Mouse (Mus musculus) erythroblast, embryonic 14.5 days (primary cell): ENCODE measurements around the gene Ercc5.

Experiments used
- GATA1 ChIP-seq: IDR thresholded peaks from 2 replicates; pipeline ENCODE4 v1.6.1; 2012; ENCODE audit warnings: low read length, inconsistent platforms, mixed read lengths
- TAL1 ChIP-seq: IDR thresholded peaks from 3 replicates; pipeline ENCODE4 v1.6.1; 2012; ENCODE audit warnings: low read length, inconsistent platforms, mixed read lengths

- TF ChIP-seq GATA1 (no peak), TAL1 (no peak)
Measured at GRCm38 (mm10) chr1:44148706-44149105, 1.2 kb downstream of the Ercc5 start.
